Mouse (Mus musculus): ENCODE measurements around the gene Efhc1. TPM values are rescaled to one million over a fixed set of nuclear protein-coding genes. Genes with fewer than 3 reads are reported as not detected.

Efhc1 gene
- total RNA-seq, 2 experiments from 2014 or later, result 0.71 to 1.6 TPM

DNA sequence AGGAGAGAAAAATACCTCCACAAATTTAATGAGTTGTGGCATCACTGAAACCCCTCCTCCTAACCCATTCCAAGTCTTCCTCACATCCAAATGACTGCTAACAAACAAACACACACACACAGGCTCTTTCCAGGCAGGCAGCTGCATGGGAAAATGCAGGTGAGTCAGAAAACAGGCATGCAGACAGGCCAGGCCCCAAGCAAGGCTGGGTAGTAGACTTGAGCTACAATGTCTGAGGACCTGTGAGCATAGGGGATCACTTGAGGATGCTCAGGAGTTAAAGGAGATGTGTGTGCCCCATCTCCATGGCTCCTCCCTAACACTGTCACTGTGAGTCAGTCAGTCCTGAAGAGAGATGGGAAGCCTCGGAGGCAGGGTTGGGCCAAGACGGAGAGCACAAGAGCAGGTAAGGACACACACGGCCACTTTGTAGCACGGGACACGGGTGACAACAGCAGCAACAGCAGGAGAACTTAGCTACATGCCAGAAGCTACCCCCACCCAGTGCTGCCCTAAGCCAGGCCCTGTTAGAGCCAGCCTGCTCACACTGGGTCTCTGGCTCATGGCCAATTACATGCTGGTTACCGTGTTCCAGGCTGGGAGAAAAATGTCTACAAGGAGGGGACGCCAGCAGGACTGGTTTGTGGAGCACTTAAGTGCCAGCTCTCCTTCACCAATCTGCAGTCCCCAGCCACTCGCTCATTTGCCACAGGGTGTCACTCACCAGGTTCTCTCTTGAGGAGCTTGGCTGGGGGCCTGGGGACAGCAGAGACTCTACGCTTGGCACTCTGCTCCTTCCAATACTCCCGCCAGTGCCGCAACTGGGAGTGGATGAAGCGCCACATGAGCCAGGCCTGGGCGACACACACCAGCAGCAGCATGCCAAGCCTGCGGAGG is 51.1 kb downstream of the Efhc1 start:
- intact Hi-C loops (cut with DNase I), result loop anchor here (5.0 kb wide), 2 partner anchors 50 to 160 kb away; partner anchors contain the start of gene Efhc1

GRCm38 (mm10) chr1:21004596-21004995 is 53.2 kb downstream of the Efhc1 start:
- intact Hi-C loops (cut with DNase I), result loop anchor here (5.0 kb wide), 2 partner anchors 52 to 158 kb away; partner anchors contain the start of gene Efhc1
- DNase-seq, result no peak

More for the DNA sequence above, 51.1 kb downstream of the Efhc1 start:
- DNase-seq, result peak; percentile 46 to 60

GRCm38 (mm10) chr1:21006775-21007174 is 55.3 kb downstream of the Efhc1 start:
- intact Hi-C loops (cut with DNase I), result no loop called here
- DNase-seq, result no peak

- DNase-seq, result no peak
- intact Hi-C loops (cut with DNase I), result no loop called here
Observed at GRCm38 (mm10) chr1:21007941-21008701, 56.7 kb downstream of the Efhc1 start.

DNA sequence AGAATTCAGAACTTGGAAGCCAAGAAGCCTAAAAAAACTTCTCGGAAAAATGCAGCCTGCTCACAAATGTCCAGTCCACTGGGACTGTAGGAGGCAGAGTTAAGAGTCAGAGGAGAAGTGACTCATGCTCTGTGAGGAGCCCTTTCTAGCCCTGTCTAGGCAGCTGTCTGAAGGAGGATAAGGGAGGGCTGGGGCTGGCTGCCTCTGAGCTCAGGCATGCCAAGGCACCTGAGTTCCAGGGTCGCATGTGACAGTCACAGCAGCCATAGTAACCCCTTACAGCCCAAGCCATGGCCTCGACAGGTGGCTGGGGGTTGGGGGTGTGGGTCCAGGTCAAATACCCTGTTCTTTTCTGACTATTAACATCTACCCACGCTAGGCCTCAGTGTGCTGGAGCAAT is 57.5 kb downstream of the Efhc1 start:
- intact Hi-C loops (cut with DNase I), result no loop called here
- peak; percentile 61 to 66 for DNase-seq

GRCm38 (mm10) chr1:21010282-21010800 is 58.9 kb downstream of the Efhc1 start:
- DNase-seq, result peak in 1 of 2 experiments; percentile 22
- intact Hi-C loops (cut with DNase I), result loop anchor here (5.0 kb wide), 1 partner anchor 67 kb away; the partner anchor contains the start of gene Tram2

DNA sequence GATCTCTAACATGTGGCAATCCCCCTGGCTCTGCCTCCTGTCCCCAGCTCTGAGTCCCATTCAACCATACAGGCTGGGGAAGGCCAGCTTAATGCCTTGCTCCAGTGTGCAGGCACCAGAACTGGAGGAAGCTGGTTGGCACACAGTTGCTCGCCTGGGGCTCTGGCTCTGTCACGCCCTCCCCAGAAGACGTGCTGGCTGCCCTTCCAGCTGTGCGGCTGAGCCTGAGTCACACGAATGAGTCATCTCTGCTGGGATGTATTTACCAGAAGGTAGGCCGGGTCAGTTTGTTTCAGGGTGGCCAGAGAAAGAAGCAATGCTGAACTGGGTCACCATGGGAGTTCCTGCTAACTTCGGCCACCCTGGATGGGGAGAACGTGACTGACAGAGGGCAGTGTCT is 63.0 kb downstream of the Efhc1 start:
- peak; percentile 69 to 71 for DNase-seq
- intact Hi-C loops (cut with DNase I), result loop anchor here (5.0 kb wide), 1 partner anchor 63 kb away; the partner anchor contains the start of gene Tram2

GRCm38 (mm10) chr1:21023101-21023500 is 71.7 kb downstream of the Efhc1 start:
- intact Hi-C loops (cut with DNase I), result no loop called here
- no peak for DNase-seq

DNA sequence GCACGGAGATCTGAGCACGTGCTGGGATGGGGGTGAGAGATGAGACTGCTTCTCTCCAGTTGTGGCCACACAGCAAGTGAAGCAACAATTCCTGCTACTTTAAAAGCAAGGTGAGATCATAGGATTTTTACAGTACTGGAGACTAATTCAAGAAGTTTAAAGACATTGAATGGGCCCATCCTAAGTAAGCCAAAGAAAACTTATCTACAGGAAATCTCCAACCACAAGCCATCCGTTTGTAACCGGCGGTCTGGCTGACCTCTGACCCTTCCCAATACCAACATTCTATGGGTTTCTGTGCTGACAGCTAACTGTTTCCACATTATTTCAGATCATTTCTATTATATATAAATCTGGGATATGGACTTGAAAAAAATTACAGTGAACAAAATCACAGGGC is 73.8 kb downstream of the Efhc1 start:
- no peak for DNase-seq
- intact Hi-C loops (cut with DNase I), result no loop called here

GRCm38 (mm10) chr1:21026534-21026933 is 75.1 kb downstream of the Efhc1 start:
- no peak for DNase-seq
- intact Hi-C loops (cut with DNase I), result no loop called here

GRCm38 (mm10) chr1:21029000-21029399 is 77.6 kb downstream of the Efhc1 start:
- DNase-seq, result no peak
- intact Hi-C loops (cut with DNase I), result no loop called here

DNA sequence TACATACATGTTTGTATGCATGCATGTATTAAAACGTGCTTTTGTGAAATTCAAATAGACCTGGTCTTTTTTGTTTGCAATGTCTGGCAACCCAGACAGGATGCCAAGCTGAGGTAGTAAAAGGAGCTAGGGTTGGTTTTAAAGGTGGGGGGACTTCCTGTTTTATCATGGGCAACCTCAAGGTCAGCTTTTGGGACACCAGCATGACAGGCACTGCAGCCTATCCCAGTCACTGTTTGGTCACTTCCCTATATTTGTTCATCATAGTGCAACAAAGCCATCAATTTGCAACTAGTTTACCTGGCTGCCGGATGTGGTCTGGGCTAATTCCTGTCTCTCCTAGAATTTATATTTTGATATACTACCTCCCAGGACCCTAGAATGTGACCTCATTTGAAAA is 80.2 kb downstream of the Efhc1 start:
- DNase-seq, result no peak
- intact Hi-C loops (cut with DNase I), result no loop called here

DNA sequence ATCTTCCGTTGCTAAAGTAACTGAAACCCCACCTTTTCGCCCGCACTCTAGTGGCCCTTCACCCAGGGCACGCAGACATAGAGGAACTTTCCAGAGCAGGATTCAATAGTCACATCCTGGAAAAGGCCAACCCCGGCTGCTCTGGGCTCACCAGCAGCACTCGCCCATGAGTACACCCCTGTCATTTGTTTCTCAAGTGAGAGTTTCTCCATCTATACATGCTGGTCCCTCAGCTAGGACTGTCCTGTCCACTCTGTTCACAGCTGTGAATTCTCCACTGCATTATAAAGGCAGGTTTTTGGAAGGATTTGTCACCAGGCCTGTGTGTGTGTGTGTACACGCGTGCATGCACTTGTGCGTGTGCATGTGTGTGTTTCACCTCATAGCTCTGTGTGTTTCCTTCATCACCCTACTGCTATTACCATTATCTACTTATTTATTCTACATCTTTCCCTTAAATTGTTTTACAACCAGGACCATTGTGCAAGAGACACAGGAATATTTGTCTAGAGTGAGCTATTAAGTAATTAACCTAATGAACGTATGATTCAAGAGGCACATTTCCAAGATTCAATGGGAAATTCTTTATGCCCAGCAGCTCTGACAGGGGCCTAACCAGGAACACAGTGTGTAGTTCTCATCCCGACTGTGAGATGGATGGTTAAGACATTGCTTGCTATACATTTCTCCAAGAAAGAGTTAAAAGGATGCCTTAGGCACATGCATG is 81.8 kb downstream of the Efhc1 start:
- intact Hi-C loops (cut with DNase I), result no loop called here
- no peak for DNase-seq

DNA sequence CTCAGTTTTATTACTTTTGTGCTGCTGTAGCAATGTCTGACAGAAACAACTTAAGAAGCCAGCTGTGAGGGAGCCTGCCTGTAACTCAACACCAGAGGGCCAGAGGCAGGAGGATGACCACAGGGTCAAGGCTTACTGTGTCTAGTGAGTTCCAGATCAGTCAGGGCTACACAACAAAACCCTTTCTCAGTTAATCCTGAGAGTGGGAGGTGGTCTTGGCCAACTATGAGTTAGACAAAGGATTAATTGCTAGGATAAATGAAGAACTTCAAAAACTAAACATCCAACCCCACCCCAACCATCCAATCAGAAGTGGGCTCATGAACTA is 82.3 kb downstream of the Efhc1 start:
- intact Hi-C loops (cut with DNase I), result no loop called here
- DNase-seq, result no peak

DNA sequence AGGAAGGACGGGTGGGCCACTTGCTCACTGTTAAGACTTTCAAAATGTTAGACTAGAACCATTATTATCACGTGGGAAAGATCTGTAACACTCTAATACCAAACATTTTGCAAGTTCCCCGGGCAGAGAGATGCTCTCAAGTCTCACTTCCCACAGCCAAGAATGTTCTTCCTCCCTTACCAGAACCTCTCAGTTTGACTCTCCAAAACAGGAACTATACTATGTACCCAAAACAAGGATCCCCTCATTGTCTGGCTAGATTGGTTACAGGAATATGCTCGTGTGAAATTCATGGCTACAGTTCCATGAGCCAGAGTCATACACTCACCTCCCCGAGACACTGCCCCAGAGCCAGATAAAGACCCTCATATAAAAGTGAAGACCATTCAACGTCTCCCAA is 84.5 kb downstream of the Efhc1 start:
- intact Hi-C loops (cut with DNase I), result no loop called here
- DNase-seq, result no peak

DNA sequence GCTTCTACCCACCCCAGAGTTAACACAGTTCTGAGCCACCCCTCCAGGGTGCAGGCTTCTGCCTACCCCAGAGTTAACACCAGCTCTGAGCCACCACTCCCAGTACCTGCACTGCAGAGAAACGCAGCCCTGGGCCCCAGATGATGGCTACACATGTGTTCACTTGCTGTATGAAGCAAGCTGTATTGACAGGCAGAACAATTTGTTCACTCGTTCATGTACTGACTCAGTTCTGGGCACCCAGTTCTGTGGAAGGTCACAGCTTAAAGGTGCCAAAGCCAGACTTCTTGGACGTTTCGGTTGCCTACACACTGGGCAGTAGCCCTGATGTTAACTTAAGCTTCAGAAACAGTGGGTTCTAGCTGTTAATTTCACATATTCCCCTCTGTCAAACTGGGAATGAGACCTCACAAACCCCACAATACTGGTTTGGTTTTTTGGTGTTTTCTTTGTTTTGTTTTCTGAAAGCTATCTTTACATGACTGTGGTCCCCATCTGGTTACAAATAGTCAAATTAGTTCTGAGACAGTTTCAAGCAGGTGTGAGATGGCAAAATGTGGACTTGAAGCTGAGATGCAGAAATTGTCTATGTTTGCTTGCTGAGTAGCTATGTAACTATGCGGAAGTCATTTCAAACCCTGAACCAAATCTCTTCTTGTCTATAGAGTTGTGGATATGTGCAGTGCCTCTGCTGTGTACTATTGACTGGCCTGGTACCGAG is 86.6 kb downstream of the Efhc1 start:
- intact Hi-C loops (cut with DNase I), result no loop called here
- no peak for DNase-seq

GRCm38 (mm10) chr1:21039564-21039963 is 88.1 kb downstream of the Efhc1 start:
- intact Hi-C loops (cut with DNase I), result no loop called here
- DNase-seq, result no peak

- DNase-seq, result no peak
Observed at GRCm38 (mm10) chr1:21040173-21040572, 88.7 kb downstream of the Efhc1 start.

More at GRCm38 (mm10) chr1:21040173-21040572, 88.7 kb downstream of the Efhc1 start:
- intact Hi-C loops (cut with DNase I), result no loop called here
